Mouse (Mus musculus) embryonic fibroblast, embryonic 13.5 days (primary cell): ENCODE measurements around the gene Cyb561d1.

Source experiments
- CTCF ChIP-seq: IDR thresholded peaks from 2 replicates; pipeline ENCODE4 v1.5.1; 2011; ENCODE audit warnings: mild to moderate bottlenecking, control low read depth, low read length, moderate library complexity, borderline replicate concordance; ENCODE audit not compliant: insufficient read depth
- POLR2A ChIP-seq: IDR thresholded peaks from 2 replicates; pipeline ENCODE4 v1.6.1; 2011; ENCODE audit warnings: low read depth, mild to moderate bottlenecking, control low read depth, low read length, moderate library complexity

GRCm38 (mm10) chr3:108220661-108221060 is 19.6 kb upstream of the Cyb561d1 start:
- TF ChIP-seq CTCF (no peak), POLR2A (no peak)
